Mouse (Mus musculus) CH12.LX (cell line): ENCODE data around the gene Olfr695.

Experiments used
- CTCF ChIP-seq, 2 experiments: IDR thresholded peaks in 1 of 2; conservative IDR thresholded peaks in 1 of 2; 2 replicates each; pipeline ENCODE4 v1.5.1; 2011 to 2012; ENCODE audit warnings: low read depth in 2 of 2, low read length in 2 of 2, improper control_type of control experiment in 1 of 2, inconsistent platforms in 1 of 2, mild to moderate bottlenecking in 1 of 2, moderate library complexity in 1 of 2
- EP300 ChIP-seq: IDR thresholded peaks from 2 replicates; pipeline ENCODE4 v1.6.1; 2011; ENCODE audit warnings: low read length, improper control_type of control experiment
- POLR2A ChIP-seq: IDR thresholded peaks from 2 replicates; pipeline ENCODE4 v1.6.1; 2011; ENCODE audit warnings: low read depth, mild to moderate bottlenecking, improper control_type of control experiment, low read length

DNA sequence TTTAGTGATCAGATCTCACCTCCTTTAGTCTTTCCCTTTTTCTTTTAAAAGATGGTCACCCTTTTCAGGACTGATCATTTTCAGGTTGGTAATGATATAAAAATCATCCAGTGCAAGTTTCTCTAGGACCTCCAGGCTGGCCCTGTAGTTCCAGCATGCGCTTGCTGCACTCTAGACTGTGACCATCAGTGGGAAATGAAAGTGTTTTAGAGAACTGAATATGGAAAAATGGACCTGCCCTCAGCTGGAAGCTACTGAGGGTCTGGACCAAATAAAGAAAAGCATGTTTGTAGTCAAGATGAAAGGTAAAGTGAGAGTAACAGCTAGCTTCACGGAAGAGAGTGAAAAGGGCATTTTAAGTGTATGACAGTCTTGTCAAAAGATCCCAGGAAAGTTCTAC lies 30.8 kb downstream of the Olfr695 start:
- TF ChIP-seq CTCF (conservative IDR thresholded peaks at IDR 0.05 in 1 of 2, IDR thresholded peaks at IDR 0.05 in 1 of 2; ENCODE audit: low read depth in 2 of 2, low read length in 2 of 2), result no peak
- no peak for TF ChIP-seq EP300
- TF ChIP-seq POLR2A, result no peak
